Mouse (Mus musculus) MEL (cell line): Measurements from ENCODE around the gene Sccpdh. TPM values are rescaled to one million over a fixed set of nuclear protein-coding genes. Genes with fewer than 3 reads are reported as not detected.
A peak's percentile ranks its signal among the peaks of the same experiment; 100 is the strongest.

Experiments
- DNase-seq: peaks from one replicate; pipeline ENCODE4 v3.0.0; 2011; ENCODE audit warnings: low read depth, low spot score
- H3K27ac ChIP-seq: 2 replicates; pipeline ENCODE4 v1.5.1; 2012; ENCODE audit warnings: low read depth, mild to moderate bottlenecking, control low read depth, low read length, moderate library complexity; ENCODE audit not compliant: control insufficient read depth
- H3K27me3 ChIP-seq, 2 experiments: fragments of 150-350 bp in 1 of 2; sonication (generic) in 1 of 2; 2 replicates each; pipeline ENCODE4 v1.6.1; 2012; ENCODE audit warnings: low read length in 2 of 2, mild to moderate bottlenecking in 2 of 2, improper control_type of control experiment in 1 of 2, moderate library complexity in 1 of 2; ENCODE audit not compliant: insufficient read depth in 2 of 2, control insufficient read depth in 1 of 2
- H3K36me3 ChIP-seq, 2 experiments: 2 replicates each; pipeline ENCODE4 v1.6.1; 2012 to 2014; ENCODE audit warnings: low read length in 2 of 2, improper control_type of control experiment in 1 of 2, inconsistent platforms in 1 of 2, mild to moderate bottlenecking in 1 of 2; ENCODE audit not compliant: insufficient read depth in 2 of 2, control insufficient read depth in 1 of 2
- H3K4me1 ChIP-seq, 2 experiments: fragments of 150-350 bp in 1 of 2; sonication (generic) in 1 of 2; 2 replicates each; pipeline ENCODE4 v1.6.1; 2012; ENCODE audit warnings: low read length in 2 of 2, improper control_type of control experiment in 1 of 2, mild to moderate bottlenecking in 1 of 2; ENCODE audit not compliant: insufficient read depth in 2 of 2, control insufficient read depth in 1 of 2
- H3K4me3 ChIP-seq, 2 experiments: fragments of 150-350 bp in 1 of 2; sonication (generic) in 1 of 2; 2 replicates each; pipeline ENCODE4 v1.5.1; 2012; ENCODE audit warnings: low read depth in 2 of 2, low read length in 2 of 2, mild to moderate bottlenecking in 2 of 2, moderate library complexity in 2 of 2, control low read depth in 1 of 2, improper control_type of control experiment in 1 of 2; ENCODE audit not compliant: control insufficient read depth in 1 of 2, insufficient read depth in 1 of 2
- H3K79me2 ChIP-seq: 2 replicates; pipeline ENCODE4 v1.6.1; 2012; ENCODE audit warnings: mild to moderate bottlenecking, low read length, moderate library complexity; ENCODE audit not compliant: control insufficient read depth, poor library complexity, insufficient read depth
- H3K9ac ChIP-seq: 2 replicates; pipeline ENCODE4 v1.6.1; 2012; ENCODE audit warnings: low read depth, mild to moderate bottlenecking, control low read depth, low read length, moderate library complexity; ENCODE audit not compliant: control insufficient read depth, poor library complexity, severe bottlenecking
- H3K9me3 ChIP-seq: fragments of 150-350 bp; sonication (generic); replicated peaks from 2 replicates; pipeline ENCODE4 v1.6.1; 2012; ENCODE audit warnings: mild to moderate bottlenecking, low read length, improper control_type of control experiment, moderate library complexity; ENCODE audit not compliant: insufficient read depth
- BHLHE40 ChIP-seq: IDR thresholded peaks from 2 replicates; pipeline ENCODE4 v1.6.1; 2012; ENCODE audit warnings: low read depth, mild to moderate bottlenecking, inconsistent platforms, low read length, improper control_type of control experiment, borderline replicate concordance
- CHD2 ChIP-seq: IDR thresholded peaks from 2 replicates; pipeline ENCODE4 v1.6.1; 2011; ENCODE audit warnings: low read length, improper control_type of control experiment
- CTCF ChIP-seq, 3 experiments: IDR thresholded peaks in 2 of 3; conservative IDR thresholded peaks in 1 of 3; 2 replicates each; pipeline ENCODE4 v1.5.1; 2011 to 2012; ENCODE audit warnings: low read length in 3 of 3, low read depth in 2 of 3, mild to moderate bottlenecking in 2 of 3, improper control_type of control experiment in 1 of 3, inconsistent platforms in 1 of 3, mixed read lengths in 1 of 3, moderate library complexity in 1 of 3; ENCODE audit not compliant: control insufficient read depth in 1 of 3, insufficient read depth in 1 of 3, poor library complexity in 1 of 3, severe bottlenecking in 1 of 3
- E2F4 ChIP-seq: IDR thresholded peaks from 2 replicates; pipeline ENCODE4 v1.6.1; 2011; ENCODE audit warnings: low read depth, low read length, improper control_type of control experiment, borderline replicate concordance
- ELF1 ChIP-seq: IDR thresholded peaks from 2 replicates; pipeline ENCODE4 v1.6.1; 2014; ENCODE audit warnings: low read depth, mild to moderate bottlenecking, inconsistent platforms, low read length, improper control_type of control experiment, moderate library complexity
- EP300 ChIP-seq, 2 experiments: IDR thresholded peaks; 2 replicates each; pipeline ENCODE4 v1.6.1; 2011; ENCODE audit warnings: improper control_type of control experiment in 2 of 2, low read length in 2 of 2, low read depth in 1 of 2, mild to moderate bottlenecking in 1 of 2
- ETS1 ChIP-seq: IDR thresholded peaks from 2 replicates; pipeline ENCODE4 v1.6.1; 2012; ENCODE audit warnings: low read depth, mild to moderate bottlenecking, inconsistent platforms, low read length, improper control_type of control experiment, moderate library complexity
- GABPA ChIP-seq: IDR thresholded peaks from 2 replicates; pipeline ENCODE4 v1.6.1; 2012; ENCODE audit warnings: low read depth, mild to moderate bottlenecking, inconsistent platforms, low read length, improper control_type of control experiment, moderate library complexity
- GATA1 ChIP-seq: IDR thresholded peaks from 2 replicates; pipeline ENCODE4 v1.6.1; 2011; ENCODE audit warnings: low read depth, low read length, improper control_type of control experiment
- HCFC1 ChIP-seq: IDR thresholded peaks from 2 replicates; pipeline ENCODE4 v1.6.1; 2012; ENCODE audit warnings: low read depth, mild to moderate bottlenecking, inconsistent platforms, low read length, improper control_type of control experiment, moderate library complexity
- JUND ChIP-seq: IDR thresholded peaks from 2 replicates; pipeline ENCODE4 v1.6.1; 2011; ENCODE audit warnings: low read depth, mild to moderate bottlenecking, improper control_type of control experiment, low read length
- KAT2A ChIP-seq: conservative IDR thresholded peaks from 2 replicates; pipeline ENCODE4 v1.6.1; 2012; ENCODE audit warnings: low read depth, low read length, improper control_type of control experiment, inconsistent platforms
- MAFK ChIP-seq: IDR thresholded peaks from 2 replicates; pipeline ENCODE4 v1.6.1; 2011; ENCODE audit warnings: low read depth, mild to moderate bottlenecking, low read length, improper control_type of control experiment, borderline replicate concordance
- MAX ChIP-seq: IDR thresholded peaks from 2 replicates; pipeline ENCODE4 v1.6.1; 2011; ENCODE audit warnings: low read length, improper control_type of control experiment
- MEF2A ChIP-seq: IDR thresholded peaks from 2 replicates; pipeline ENCODE4 v1.6.1; 2014; ENCODE audit warnings: low read depth, mild to moderate bottlenecking, inconsistent platforms, low read length, improper control_type of control experiment; ENCODE audit not compliant: poor library complexity, insufficient replicate concordance, severe bottlenecking; ENCODE audit errors: extremely low read depth
- MXI1 ChIP-seq: IDR thresholded peaks from 2 replicates; pipeline ENCODE4 v1.6.1; 2011; ENCODE audit warnings: mild to moderate bottlenecking, low read depth, low read length, improper control_type of control experiment
- MYB ChIP-seq: IDR thresholded peaks from 2 replicates; pipeline ENCODE4 v1.6.1; 2011; ENCODE audit warnings: mild to moderate bottlenecking, low read depth, low read length, improper control_type of control experiment
- MYC ChIP-seq: IDR thresholded peaks from 2 replicates; pipeline ENCODE4 v1.6.1; 2011; ENCODE audit warnings: low read depth, mild to moderate bottlenecking, low read length, improper control_type of control experiment, moderate library complexity
- NELFE ChIP-seq: IDR thresholded peaks from 2 replicates; pipeline ENCODE4 v1.6.1; 2011; ENCODE audit warnings: low read depth, low read length, improper control_type of control experiment
- NRF1 ChIP-seq: IDR thresholded peaks from 2 replicates; pipeline ENCODE4 v1.6.1; 2014; ENCODE audit warnings: low read depth, mild to moderate bottlenecking, inconsistent platforms, low read length, improper control_type of control experiment, moderate library complexity; ENCODE audit not compliant: poor library complexity, insufficient read depth, severe bottlenecking
- POLR2A ChIP-seq, 2 experiments: IDR thresholded peaks; 2 replicates each; pipeline ENCODE4 v1.6.1; 2011 to 2012; ENCODE audit warnings: low read length in 2 of 2, mild to moderate bottlenecking in 2 of 2, control low read depth in 1 of 2, improper control_type of control experiment in 1 of 2, low read depth in 1 of 2, moderate library complexity in 1 of 2; ENCODE audit not compliant: control insufficient read depth in 1 of 2, insufficient read depth in 1 of 2, poor library complexity in 1 of 2
- POLR2AphosphoS2 ChIP-seq: IDR thresholded peaks from 2 replicates; pipeline ENCODE4 v1.6.1; 2011; ENCODE audit warnings: low read length, improper control_type of control experiment
- POLR2AphosphoS5 ChIP-seq: IDR thresholded peaks from 2 replicates; pipeline ENCODE4 v1.6.1; 2012; ENCODE audit warnings: low read depth, borderline replicate concordance, mild to moderate bottlenecking, inconsistent platforms, low read length, moderate library complexity, mixed read lengths
- RAD21 ChIP-seq: IDR thresholded peaks from 2 replicates; pipeline ENCODE4 v1.6.1; 2011; ENCODE audit warnings: mild to moderate bottlenecking, low read depth, low read length, improper control_type of control experiment
- SIN3A ChIP-seq: IDR thresholded peaks from 2 replicates; pipeline ENCODE4 v1.6.1; 2012; ENCODE audit warnings: low read length, improper control_type of control experiment, inconsistent platforms
- SMC3 ChIP-seq: IDR thresholded peaks from 2 replicates; pipeline ENCODE4 v1.6.1; 2011; ENCODE audit warnings: low read depth, low read length, improper control_type of control experiment
- TAL1 ChIP-seq: IDR thresholded peaks from 2 replicates; pipeline ENCODE4 v1.6.1; 2012; ENCODE audit warnings: mild to moderate bottlenecking, inconsistent platforms, low read length, moderate library complexity, mixed read lengths
- TBP ChIP-seq: IDR thresholded peaks from 2 replicates; pipeline ENCODE4 v1.8.0; 2011; ENCODE audit warnings: low read depth, low read length, improper control_type of control experiment
- TCF12 ChIP-seq: IDR thresholded peaks from 2 replicates; pipeline ENCODE4 v1.6.1; 2014; ENCODE audit warnings: low read depth, mild to moderate bottlenecking, inconsistent platforms, low read length, improper control_type of control experiment, moderate library complexity
- UBTF ChIP-seq: IDR thresholded peaks from 2 replicates; pipeline ENCODE4 v1.6.1; 2012; ENCODE audit warnings: low read depth, mild to moderate bottlenecking, inconsistent platforms, low read length, improper control_type of control experiment, moderate library complexity, borderline replicate concordance; ENCODE audit not compliant: insufficient read depth
- USF1 ChIP-seq: IDR thresholded peaks from 2 replicates; pipeline ENCODE4 v1.6.1; 2014; ENCODE audit warnings: low read depth, mild to moderate bottlenecking, inconsistent platforms, low read length, improper control_type of control experiment, moderate library complexity
- USF2 ChIP-seq, 2 experiments: IDR thresholded peaks; 2 replicates each; pipeline ENCODE4 v1.6.1; 2011 to 2012; ENCODE audit warnings: improper control_type of control experiment in 2 of 2, low read length in 2 of 2, borderline replicate concordance in 1 of 2, inconsistent platforms in 1 of 2, low read depth in 1 of 2, mild to moderate bottlenecking in 1 of 2; ENCODE audit not compliant: insufficient read depth in 1 of 2
- ZC3H11A ChIP-seq: IDR thresholded peaks from 2 replicates; pipeline ENCODE4 v1.6.1; 2012; ENCODE audit warnings: low read depth, mild to moderate bottlenecking, inconsistent platforms, low read length, improper control_type of control experiment
- ZKSCAN1 ChIP-seq: IDR thresholded peaks from 2 replicates; pipeline ENCODE4 v1.6.1; 2012; ENCODE audit warnings: low read depth, mild to moderate bottlenecking, inconsistent platforms, low read length, improper control_type of control experiment, moderate library complexity
- ZMIZ1 ChIP-seq: IDR thresholded peaks from 2 replicates; pipeline ENCODE4 v1.6.1; 2012; ENCODE audit warnings: low read depth, mild to moderate bottlenecking, inconsistent platforms, low read length, improper control_type of control experiment, moderate library complexity
- polyA plus RNA-seq, 2 experiments: library from polyadenylated mRNA; stranded (reverse) in 1 of 2; unstranded in 1 of 2; fragments of >175 nt in 1 of 2; fragments of >200 nt in 1 of 2; gene quantifications; 2 replicates each; pipeline versions ENCODE4 v1.2.1 to v1.2.4; 2012; ENCODE audit warnings: low replicate concordance in 2 of 2, low read depth in 1 of 2; ENCODE audit not compliant: insufficient read length in 2 of 2, insufficient read depth in 1 of 2, missing spikeins in 1 of 2
- total RNA-seq: library from RNA; depleted of rRNA; stranded (reverse); fragments of 300-350 nt; gene quantifications from 2 replicates; pipeline ENCODE4 v1.2.3, GENCODE M21; 2012

Sccpdh gene
- total and polyA plus RNA-seq, 3 experiments, result 18.5 to 18.7 TPM; not detected in 1

- no peak for TF ChIP-seq UBTF
- no peak for TF ChIP-seq NRF1
- TF ChIP-seq CHD2, result no peak
- TF ChIP-seq MAFK, result no peak
- no peak for TF ChIP-seq EP300 (IDR thresholded peaks at IDR 0.05; ENCODE audit: low read depth in 1 of 2, low read length in 2 of 2)
- no peak for TF ChIP-seq TAL1
- no peak for TF ChIP-seq POLR2AphosphoS2
- no peak for TF ChIP-seq KAT2A
- TF ChIP-seq USF1, result no peak
- peak; percentile 74 for TF ChIP-seq SMC3
- TF ChIP-seq MXI1, result no peak
- TF ChIP-seq POLR2AphosphoS5, result no peak
- TF ChIP-seq USF2 (IDR thresholded peaks at IDR 0.05; ENCODE audit: borderline replicate concordance in 1 of 2, insufficient read depth in 1 of 2, low read depth in 1 of 2, low read length in 2 of 2), result no peak
- TF ChIP-seq TBP, result no peak
- TF ChIP-seq MYB, result no peak
- TF ChIP-seq NELFE, result no peak
- TF ChIP-seq MAX, result no peak
- no peak for TF ChIP-seq GATA1
- TF ChIP-seq CTCF (IDR thresholded peaks at IDR 0.05 in 2 of 3, conservative IDR thresholded peaks at IDR 0.05 in 1 of 3; ENCODE audit: control insufficient read depth in 1 of 3, insufficient read depth in 1 of 3, low read depth in 2 of 3, low read length in 3 of 3, poor library complexity in 1 of 3, severe bottlenecking in 1 of 3), result peak; percentile 56 to 83 (median 81)
- TF ChIP-seq MYC, result no peak
- TF ChIP-seq ETS1, result no peak
- no peak for TF ChIP-seq JUND
- TF ChIP-seq E2F4, result no peak
- no peak for TF ChIP-seq MEF2A
- peak; percentile 66 for TF ChIP-seq RAD21
- no peak for TF ChIP-seq SIN3A
- no peak for TF ChIP-seq BHLHE40
- TF ChIP-seq ZMIZ1, result no peak
- no peak for TF ChIP-seq GABPA
- no peak for TF ChIP-seq ELF1
- TF ChIP-seq ZKSCAN1, result no peak
- TF ChIP-seq ZC3H11A, result peak; percentile 59
- TF ChIP-seq HCFC1, result no peak
- no peak for TF ChIP-seq TCF12
- TF ChIP-seq POLR2A (IDR thresholded peaks at IDR 0.05; ENCODE audit: control insufficient read depth in 1 of 2, insufficient read depth in 1 of 2, low read depth in 1 of 2, low read length in 2 of 2, poor library complexity in 1 of 2), result no peak
- peaks cover 3 to 13% of the 10 kb centered on the region in 2 experiments; a peak in 3 of 4 replicates for H3K4me1 ChIP-seq
- peak; percentile 76 for DNase-seq
- no peak overlapping the region for H3K27ac ChIP-seq
- H3K4me3 ChIP-seq, result no peak overlapping the region
- H3K9me3 ChIP-seq, result no peaks in the 10 kb centered on the region
- no peaks in the 10 kb centered on the region for H3K79me2 ChIP-seq
- no peak overlapping the region for H3K9ac ChIP-seq
- no peaks in the 10 kb centered on the region for H3K27me3 ChIP-seq
- H3K36me3 ChIP-seq, result peaks cover 0 to 5% of the 10 kb centered on the region in 2 experiments; a peak in 2 of 4 replicates
Observed at GRCm38 (mm10) chr1:179624354-179624753, 43.7 kb upstream of the Sccpdh start.
